Mouse (Mus musculus) cerebral cortex, adult 2 months (tissue): ENCODE results near the gene Tnfrsf13b.

Experiments used
- WGBS: fragments of 180-500 bp; shearing (Covaris S2); methylation state at CpG from one replicate; pipeline ENCODE4 v1.1.7; 2018; 5-methylcytosine and 5-hydroxymethylcytosine counted together

Tnfrsf13b gene

DNA sequence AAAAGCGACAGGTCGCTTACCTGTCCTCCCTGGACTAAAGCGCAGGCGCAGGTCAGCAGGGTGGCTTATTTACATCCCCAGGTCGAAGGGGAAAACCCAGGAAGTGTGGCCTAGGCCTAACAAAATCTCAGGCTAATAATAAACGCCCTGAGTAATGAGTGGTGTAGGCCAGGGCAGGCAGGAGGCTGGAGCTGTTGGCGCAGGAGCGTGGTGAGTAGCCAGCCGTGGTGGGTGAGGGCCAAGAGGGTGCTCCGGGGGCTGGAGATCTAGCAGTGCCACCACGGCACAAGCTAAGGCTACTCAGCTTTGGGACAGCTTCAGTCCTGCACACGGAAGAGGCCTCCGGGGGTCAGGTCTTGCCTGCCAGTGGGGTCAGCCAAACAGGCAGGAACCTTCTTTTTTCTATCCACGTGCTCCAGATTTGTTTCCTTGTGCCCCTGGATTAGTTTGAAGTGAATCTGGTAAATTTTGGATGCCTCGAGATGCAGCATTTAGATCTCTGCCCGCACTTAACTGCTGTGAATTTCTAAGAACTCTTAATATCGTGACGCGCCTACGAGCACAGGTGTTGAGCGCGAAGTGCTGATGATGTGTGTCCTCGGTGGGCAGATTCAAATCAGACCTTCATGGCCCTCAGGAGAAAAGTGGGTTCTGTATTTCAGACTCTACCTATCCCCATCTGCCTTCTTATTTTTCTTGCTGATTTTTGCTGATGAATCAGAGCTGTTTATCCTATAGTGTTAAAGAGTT, at the start of gene Tnfrsf13b:
Tnfrsf13b (plus strand) TSS at position 150 of the 750 bp plus-strand sequence.
- 90% methylated on average over 23 of the region's 23 CpGs for WGBS

DNA sequence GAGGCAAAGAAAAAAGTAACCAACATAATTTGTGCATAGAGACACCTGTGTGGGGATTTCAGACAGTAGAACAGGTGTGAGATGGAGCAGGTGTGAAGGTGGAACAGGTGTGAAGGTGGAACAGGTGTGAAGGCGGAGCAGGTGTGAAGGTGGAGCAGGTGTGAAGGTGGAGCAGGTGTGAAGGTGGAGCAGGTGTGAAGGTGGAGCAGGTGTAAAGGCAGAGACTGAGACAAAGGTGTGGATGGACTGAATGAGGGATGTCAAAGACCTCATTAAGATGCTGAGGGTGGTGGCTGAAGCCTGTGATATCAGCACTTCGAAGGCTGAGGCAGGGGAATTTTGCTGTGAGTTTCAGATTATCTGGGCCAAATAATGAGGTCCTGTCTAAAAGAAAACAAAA, 44.9 kb upstream of the Tnfrsf13b start:
- 81% methylated on average over 2 of the region's 2 CpGs for WGBS

DNA sequence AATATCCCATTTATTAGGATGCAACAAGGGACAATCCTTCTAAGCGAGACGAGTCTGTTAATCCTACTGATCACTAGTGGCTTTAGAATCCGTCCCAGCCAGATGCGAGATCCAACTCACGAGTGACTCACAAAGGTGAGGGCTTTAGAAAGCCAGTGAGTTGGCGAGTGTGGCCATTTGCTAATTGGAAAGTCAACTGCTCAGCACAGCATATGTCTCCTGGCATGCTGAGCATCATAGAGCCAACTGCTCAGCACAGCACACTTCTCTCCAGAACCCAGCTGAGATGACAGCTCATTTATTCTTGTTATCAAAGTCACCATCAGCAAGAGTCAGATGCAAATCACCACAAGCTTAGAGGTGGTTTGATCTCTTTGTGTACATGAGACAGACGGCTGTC, 36.4 kb upstream of the Tnfrsf13b start:
- 88% methylated on average over 7 of the region's 7 CpGs for WGBS

DNA sequence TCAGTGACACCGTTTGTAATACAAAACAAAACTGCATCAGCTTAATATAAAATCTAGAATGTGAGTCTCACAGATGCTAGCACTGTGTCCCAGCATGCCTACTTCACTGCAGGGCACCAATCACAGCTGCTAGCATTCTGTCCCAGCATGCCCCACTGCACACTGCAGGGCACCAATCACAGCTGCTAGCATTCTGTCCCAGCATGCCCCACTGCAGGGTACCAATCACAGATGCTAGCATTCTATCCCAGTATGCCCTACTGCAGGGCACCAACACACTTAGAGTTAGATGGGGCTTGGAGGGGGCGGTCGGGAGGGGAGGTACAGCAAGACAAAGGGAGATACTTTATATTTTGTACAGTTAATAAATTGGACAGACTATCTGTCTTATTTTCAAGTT, 35.4 kb upstream of the Tnfrsf13b start:
- 54% methylated on average over 3 of the region's 3 CpGs for WGBS

DNA sequence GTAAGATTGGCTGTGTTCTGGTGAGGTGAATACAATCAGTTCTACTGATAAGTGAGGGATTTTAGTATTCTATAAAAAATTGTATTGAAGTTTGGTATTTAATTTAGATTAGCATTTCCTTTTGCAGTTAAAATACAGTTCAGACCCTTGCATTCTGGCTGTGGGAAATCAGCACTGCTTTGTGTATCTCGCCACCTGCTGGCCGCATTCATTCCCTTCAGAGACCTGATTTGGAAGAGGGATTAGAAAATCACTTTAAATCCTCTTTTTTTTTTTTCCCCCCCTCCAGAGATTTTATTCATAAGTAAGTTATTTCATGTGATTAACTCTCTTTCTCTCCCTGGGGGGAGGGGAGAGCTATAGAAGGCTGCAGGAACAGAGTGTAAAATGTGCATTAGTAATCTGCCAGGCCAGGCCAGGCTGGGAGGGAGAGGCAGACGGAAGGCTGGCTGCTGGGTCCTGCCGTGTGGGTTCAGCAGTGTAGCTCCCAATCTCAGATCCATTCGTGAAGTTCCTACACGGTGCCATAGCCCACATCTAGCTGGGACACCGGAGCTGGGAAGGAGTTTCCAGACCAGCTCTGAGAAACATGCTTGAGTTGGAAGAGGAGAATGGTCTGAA, 34.8 kb upstream of the Tnfrsf13b start:
- WGBS: 15% methylated on average over 7 of the region's 7 CpGs

DNA sequence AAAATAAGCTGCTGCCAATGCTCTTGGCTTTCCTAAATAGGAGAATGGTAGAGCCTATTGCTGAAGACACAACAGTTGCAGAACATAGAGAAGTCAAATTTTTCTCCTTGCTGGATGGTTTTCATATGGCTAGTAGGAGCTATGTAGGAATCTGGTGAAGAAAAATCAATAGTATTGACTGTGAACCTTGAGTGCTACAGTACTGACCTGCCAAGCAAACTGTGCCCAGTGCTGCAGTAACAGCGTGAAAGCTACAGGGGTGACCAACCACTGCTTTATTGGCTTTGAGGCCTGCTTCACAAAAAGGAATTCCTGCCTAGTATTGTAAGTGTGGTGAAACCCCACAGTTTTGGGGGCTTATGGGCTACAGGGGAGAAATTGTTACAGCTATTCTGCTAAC, 28.5 kb upstream of the Tnfrsf13b start:
- WGBS: 86% methylated on average over 1 of the region's 1 CpGs

DNA sequence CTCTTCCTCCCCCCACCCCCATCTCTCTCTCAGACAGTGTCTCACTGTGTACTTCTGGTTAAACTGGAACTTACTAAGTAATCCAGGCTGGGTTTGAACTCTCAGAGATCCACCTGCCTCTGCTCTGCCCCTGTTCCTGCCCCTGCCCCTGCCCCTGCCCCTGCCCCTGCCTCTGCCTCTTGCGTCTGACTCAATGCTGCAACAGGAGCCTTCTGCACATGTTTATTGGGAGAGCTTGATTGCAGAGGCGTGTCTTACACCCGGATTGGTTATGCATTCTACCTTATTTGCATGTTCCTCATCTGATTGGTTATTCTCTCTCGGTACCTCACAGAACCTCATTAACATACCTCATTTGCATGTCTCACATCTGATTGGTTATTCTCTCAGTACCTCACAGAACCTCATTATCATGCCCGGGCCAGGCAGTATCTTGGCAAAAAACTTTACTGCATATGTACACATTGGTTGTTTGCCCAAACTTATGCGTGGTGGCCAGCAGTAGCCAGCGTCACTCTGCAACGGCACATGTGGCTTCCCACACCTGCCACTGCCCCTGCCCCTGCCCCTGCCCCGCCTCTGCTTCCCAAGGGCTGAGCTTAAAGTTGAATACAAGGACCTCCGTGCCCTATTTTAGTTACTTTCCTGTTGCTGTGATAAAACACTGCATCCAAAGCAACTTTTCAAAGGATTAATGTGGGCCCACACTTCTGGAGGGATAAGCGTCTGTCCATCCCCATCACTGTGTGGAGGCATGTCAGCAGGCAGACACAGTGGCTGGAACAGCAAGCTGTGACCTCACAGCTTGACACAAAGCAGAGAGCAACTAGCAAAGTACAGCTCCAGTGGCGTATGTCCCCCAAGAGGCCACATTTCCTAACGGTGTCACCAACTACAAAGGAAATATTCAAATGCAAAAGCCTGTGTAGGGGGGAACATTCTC, 23.9 kb upstream of the Tnfrsf13b start:
- WGBS: 55% methylated on average over 13 of the region's 13 CpGs

DNA sequence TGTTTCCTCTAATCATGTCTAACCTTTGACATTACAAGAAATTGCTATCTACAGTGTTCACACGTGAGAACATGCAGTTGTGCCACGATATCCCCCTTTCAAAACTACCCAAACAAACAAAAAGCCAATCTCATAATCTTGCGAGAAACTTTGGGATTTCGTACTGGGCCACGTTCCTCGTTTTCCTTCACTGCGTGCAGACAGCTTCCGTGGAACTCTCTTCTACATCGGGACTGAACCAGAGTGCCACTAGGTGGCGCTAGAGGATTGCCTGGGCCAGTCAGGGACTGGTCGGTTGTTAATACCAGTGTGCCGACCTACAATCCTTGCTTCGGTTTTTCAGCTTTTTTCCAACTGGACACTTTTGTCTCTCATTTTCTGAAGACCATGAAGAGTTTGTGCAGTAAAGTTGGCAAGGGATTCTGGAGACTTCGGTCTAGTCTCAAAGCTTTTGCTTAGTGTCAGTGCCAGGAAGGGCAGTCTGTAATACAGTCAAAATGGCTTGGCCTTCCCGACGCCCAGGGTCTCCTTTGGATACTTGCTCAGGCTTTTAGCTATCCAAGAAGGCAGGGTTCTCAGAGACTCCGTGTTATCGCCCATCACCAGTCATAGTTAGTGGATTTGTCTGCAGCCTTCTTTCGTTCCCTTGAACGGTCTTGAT, 22.2 kb upstream of the Tnfrsf13b start:
- 16% methylated on average over 20 of the region's 20 CpGs for WGBS

DNA sequence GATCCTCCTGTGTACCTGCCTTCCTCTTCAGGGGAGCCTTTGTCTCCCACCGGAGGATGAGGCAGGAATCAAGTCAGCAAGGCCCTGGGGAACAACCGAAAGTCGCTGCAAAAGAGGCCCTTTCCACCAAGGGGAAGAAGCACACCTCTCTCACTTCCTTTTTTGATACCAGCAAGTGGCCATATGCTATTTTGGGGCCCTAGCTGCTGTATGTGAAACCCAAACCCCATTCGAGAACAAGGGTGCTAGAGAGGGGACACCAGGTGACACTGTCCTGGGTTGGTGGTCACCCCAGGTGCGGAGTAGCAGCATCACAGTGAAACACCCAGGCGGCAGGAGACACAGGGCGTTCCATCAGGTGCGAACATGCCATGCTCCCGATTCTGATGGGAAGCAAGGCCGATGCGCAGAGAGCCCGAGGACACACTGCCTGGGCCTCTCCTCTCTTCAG, 17.6 kb upstream of the Tnfrsf13b start:
- 86% methylated on average over 12 of the region's 12 CpGs for WGBS

DNA sequence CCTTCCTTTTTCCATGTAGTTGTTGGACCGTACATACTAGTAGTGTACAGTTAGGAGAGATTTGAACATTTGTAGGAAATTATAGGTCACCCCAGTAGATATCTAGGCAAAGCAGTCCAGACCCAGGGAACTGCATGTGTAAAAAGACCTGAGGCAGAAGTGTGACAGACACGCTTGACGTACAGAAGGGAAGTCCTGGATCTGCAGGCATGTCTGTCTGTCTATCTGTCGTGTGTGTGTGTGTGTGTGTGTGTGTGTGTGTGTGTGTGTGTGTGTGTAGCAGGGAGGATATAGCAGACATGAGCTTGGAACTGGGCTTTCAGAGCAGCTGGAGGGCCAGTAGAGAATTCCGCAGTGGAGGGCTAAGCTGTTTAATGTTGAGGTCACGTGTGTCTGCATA, 16.8 kb upstream of the Tnfrsf13b start:
- 88% methylated on average over 6 of the region's 6 CpGs for WGBS

DNA sequence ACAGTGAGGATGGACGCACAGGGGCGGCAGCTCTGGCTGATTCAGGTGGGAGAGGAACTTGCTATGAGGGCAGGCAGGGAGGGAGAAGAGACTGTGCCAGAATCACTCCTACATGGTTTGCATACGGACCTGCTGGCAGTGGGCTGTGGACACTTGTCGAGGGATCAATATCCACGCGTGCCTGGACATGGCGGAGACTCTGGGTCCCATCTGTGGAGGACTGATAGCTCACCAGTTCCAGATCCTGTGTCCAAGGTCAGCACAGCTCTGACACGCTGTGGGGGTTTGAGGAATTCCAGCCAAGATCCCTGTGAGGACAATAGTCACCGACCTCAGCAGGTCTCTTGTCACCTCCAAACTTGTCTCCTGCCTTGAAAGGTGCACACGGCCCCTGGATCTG, 16.4 kb upstream of the Tnfrsf13b start:
- 76% methylated on average over 10 of the region's 10 CpGs for WGBS

DNA sequence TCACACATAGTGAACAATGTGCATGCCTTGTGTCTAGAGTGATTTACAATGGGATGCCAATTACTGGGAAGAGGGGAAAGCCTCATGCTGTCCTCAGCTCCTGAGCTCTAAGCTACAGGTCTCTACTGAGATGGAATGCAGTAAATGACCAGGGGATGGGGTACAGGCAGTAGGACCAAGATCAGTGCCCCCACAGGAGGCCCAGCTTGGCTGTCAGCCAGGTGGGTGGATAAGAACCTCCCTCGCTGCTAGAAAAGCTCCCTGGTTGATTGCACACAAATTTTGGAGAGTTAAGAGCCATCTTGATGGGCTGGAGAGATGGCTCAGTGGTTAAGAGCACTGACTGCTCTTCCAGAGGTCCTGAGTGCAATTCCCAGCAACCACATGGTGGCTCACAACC, 15.6 kb upstream of the Tnfrsf13b start:
- WGBS: 60% methylated on average over 1 of the region's 1 CpGs

DNA sequence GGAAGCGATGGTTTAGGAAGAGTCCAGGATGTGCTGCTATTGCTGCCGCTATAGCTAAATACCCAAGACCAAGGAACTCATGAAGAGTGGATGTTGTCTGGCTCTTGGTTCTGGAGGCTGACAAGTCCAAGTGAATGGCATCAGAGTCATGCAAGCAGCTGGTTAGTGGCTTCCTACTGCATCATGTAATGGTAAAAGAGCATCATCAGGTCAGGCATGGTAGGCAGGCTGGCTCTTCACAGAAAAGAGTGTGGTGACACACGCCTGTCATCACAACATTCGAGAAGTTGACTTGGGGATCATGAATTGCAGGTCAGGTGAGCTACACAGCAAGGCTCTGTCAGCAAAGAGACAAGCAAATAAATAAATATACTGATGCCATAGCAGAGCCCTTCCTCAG, 15.1 kb upstream of the Tnfrsf13b start:
- WGBS: 92% methylated on average over 4 of the region's 4 CpGs

DNA sequence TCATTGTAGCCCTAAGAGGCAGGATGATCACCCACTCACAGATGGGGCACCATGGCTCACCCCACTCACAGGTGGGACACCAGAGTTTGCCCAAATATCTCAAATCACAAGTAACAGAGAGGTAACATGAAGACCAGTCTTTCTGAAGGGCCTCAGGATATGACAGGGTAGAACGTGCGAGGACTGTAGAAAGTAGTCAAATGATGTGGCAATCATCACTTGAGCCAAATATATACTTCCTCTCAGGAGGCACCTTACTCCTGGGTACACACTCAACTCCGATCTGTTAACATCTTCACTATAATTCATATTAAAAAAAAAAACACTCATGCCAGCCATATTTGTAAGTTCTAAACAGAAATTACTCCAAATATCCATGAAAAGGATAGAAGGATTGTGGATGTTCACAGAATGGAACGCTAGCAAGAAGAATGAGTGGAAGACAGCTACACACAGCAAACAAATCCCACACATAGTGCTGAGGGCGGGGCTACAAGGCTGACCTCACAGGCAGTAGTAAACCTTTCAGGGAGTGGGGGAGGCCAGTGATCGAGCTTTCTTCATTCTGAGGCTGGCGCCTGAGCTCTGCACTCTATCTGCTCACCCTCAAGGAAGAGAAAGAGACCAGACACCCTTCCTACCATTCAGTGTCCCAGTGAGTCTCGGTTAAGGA, 14.1 kb upstream of the Tnfrsf13b start:
- 86% methylated on average over 8 of the region's 8 CpGs for WGBS

DNA sequence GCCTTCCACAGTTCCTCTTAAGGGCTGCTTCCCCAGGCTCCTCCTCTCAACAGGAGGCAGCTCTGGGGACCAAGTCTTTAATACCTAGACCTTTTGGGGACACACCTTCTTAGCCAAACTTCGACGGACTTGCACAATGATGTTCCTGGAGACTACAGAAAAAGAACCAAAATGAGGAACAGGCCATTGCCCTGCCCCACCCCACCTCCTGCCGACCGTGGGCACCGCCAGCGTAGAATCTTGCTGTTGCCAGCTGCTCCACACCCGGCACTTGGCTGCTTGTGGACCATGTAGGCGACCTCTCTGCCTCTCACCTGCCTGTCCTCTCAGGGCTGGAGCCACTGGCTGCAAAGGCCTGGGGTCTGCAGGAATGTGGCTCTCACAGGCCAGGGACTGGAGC, 10.3 kb upstream of the Tnfrsf13b start:
- 71% methylated on average over 8 of the region's 8 CpGs for WGBS

DNA sequence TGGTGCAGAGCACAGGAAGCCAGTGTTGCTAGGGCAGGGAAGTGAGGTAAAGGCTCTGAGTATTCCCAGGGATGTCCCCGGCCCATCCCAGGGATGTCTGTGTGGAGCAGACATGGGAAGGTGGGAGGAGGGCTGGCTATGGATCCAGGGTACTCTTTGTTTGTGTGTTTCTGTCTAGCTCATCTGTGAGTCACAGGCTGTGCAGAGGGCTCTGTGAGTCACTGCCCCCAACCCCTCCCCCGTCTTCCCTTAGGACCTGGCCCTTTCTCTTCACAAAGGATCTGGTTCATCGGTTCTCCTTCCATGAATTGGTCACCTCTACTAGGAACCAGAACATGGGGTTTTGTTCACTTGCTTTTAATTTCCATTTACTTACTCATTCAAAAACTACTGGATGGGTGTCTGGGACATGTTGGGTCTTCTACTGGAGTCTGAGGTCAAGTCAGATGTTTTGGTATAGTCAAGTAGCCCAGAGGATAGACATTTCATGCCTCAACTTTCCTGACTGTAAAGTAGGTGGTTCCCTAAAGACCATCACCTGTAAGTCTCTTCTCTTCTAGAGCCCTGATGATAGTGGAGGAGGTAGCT, 6.5 kb upstream of the Tnfrsf13b start:
- WGBS: 83% methylated on average over 3 of the region's 3 CpGs

DNA sequence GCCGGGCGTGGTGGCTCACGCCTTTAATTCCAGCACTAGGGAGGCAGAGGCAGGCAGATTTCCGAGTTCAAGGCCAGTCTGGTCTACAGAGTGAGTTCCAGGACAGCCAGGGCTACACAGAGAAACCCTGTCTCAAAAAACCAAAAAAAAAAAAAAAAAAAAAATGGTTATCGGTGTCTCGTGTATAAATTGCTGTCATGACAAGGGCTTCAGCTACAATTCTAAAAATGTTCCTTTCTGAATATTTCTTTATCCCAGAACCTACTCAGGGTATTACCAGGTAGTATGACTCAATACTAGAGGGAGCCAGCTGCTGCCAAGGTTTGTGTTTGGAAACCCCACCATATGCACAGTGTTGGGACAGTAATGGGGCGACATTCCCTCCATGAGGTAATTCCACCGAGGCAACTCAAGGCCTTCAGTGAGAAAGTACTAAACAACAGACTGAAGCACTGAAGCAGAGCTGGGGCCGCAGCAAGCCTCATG, 4.2 kb upstream of the Tnfrsf13b start:
- WGBS: 89% methylated on average over 9 of the region's 9 CpGs

DNA sequence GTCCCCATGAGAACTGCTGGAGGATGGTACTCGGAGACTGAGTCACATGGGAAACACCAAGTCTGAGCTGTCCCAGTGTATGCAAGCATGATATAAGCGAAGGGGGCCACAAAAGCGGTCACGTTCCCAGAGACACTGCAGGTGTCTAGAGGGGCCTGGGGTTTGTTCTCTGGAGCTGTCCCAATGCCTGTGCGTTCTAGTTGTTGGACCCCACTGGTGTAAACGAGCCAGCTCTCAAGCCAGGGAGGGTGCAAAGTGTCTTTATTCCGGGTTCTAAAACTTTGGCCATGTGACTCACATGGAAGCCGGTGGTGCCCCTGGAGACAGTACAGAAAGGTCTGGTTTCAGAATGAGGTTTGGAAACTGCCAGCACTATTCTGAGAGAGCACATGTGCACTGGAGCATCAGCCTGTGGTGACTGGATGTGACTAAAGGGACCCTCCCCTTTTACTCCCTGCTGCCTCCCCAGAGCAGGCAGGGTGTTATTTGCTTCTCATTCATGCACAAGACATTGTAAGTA, 3.7 kb upstream of the Tnfrsf13b start:
- WGBS: 86% methylated on average over 8 of the region's 8 CpGs

DNA sequence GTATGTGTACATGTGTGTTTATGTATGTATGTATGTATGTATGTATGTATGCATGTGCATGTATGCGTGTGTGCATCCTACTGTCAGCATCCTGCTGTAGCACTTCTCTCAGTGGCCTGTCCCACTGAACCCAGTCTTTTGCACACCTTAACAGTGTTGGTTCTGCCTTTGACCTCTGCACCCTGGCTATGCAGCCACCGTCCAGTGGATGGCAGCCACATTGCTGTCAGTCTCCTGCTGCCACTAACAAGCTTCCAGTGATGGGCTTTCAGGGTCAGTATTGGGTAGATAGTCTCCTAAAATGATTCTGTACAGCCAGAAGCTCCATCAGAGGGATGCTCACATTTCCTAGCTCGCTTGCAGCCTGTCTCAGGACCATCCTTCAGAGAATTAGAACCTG, 2.7 kb upstream of the Tnfrsf13b start:
- 74% methylated on average over 3 of the region's 3 CpGs for WGBS

DNA sequence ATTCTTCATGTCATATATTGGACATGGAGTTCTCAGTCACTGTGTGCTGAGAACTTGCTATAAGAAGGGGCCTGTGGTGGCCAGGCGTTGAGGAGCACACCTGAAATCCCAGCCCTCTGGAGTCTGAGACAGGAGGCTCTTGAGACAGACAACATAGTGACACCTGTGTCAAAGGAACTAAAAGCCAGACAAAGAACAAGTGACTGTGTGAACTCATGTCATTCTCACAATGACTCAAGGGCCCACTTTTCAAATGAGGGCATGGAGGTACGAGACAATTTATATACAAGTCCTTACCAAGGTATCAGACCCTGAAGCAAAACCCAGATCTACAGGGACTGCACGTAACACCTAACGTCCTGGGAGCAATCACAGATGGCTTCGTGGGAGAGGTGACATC, 585 bp upstream of the Tnfrsf13b start:
- WGBS: 89% methylated on average over 5 of the region's 5 CpGs
